Mouse (Mus musculus) thymus, adult 2 months (tissue): ENCODE measurements at regions not wholly inside any gene's neighbourhood (a gene's known extent, or its start where the extent isn't known, plus 50 kb on each side); places are given as distances from the start of the nearest gene placed in this dataset.

Source experiments
- CTCF ChIP-seq: fragments of 200-500 bp; IDR thresholded peaks from 2 replicates; pipeline ENCODE4 v1.5.1; 2012; ENCODE audit warnings: mild to moderate bottlenecking, control low read depth, low read length, moderate library complexity, borderline replicate concordance; ENCODE audit not compliant: control insufficient read depth, poor library complexity, insufficient read depth; ENCODE audit errors: extremely low read depth
- POLR2A ChIP-seq: fragments of 200-500 bp; IDR thresholded peaks from 2 replicates; pipeline ENCODE4 v1.6.1; 2012; ENCODE audit warnings: mild to moderate bottlenecking, low read length, control low read depth, moderate library complexity; ENCODE audit not compliant: control insufficient read depth, poor library complexity, insufficient read depth; ENCODE audit errors: extremely low read depth

DNA sequence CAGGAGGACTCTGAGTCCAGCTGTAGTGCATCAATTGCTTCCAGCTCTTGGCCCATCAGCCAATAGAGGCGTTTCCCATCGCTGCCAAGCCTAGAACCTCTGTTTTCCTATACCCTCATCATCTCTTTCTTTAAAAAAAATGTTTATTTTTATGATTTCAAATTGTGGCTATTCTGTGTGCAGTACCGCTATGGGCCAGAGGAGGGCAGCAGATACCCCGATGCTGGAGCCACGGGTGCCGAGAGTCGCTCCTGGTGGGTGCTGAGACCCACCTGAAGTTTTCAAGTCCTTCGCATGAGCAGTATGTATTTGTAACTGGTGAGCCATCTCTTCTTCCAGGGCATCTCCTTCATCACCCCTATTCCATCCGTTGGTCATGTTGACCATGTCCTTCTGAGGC, 212.2 kb upstream of the Kcnab2 start:
- TF ChIP-seq CTCF (no peak), POLR2A (no peak)
